Mouse (Mus musculus) kidney, embryonic 14.5 days (tissue): ENCODE results near the gene Shd. TPM values are rescaled to one million over a fixed set of nuclear protein-coding genes. Genes with fewer than 3 reads are reported as not detected.

Experiments used
- ATAC-seq: fragments of 200-750 bp; cut with Nextera tagmentation; 2 replicates; pipeline ENCODE4 v1.8.0; 2017; ENCODE audit warnings: moderate number of reproducible peaks, mild to moderate bottlenecking, moderate TSS enrichment, moderate library complexity; ENCODE audit not compliant: low FRiP score, low TSS enrichment
- H3K27ac ChIP-seq: fragments of 300-500 bp; sonication (generic); 2 replicates; pipeline ENCODE4 v1.5.1; 2014; ENCODE audit warnings: low read depth, mild to moderate bottlenecking, low read length, moderate library complexity, mixed read lengths
- H3K27me3 ChIP-seq: fragments of 300-500 bp; sonication (generic); 2 replicates; pipeline ENCODE4 v1.6.1; 2014; ENCODE audit warnings: mild to moderate bottlenecking, low read length; ENCODE audit not compliant: control insufficient read depth, insufficient read depth
- H3K36me3 ChIP-seq: fragments of 300-500 bp; sonication (generic); 2 replicates; pipeline ENCODE4 v1.6.1; 2014; ENCODE audit warnings: low read length, mixed read lengths; ENCODE audit not compliant: control insufficient read depth, insufficient read depth
- H3K4me1 ChIP-seq: fragments of 300-500 bp; sonication (generic); 2 replicates; pipeline ENCODE4 v1.6.1; 2014; ENCODE audit warnings: low read length, mixed read lengths; ENCODE audit not compliant: control insufficient read depth, insufficient read depth
- H3K4me2 ChIP-seq: fragments of 300-500 bp; sonication (generic); replicated peaks from 2 replicates; pipeline ENCODE4 v1.6.1; 2014; ENCODE audit warnings: low read depth, mild to moderate bottlenecking, low read length
- H3K4me3 ChIP-seq: fragments of 300-500 bp; sonication (generic); 2 replicates; pipeline ENCODE4 v1.5.1; 2014; ENCODE audit warnings: mild to moderate bottlenecking, low read length
- H3K9ac ChIP-seq: fragments of 300-500 bp; sonication (generic); 2 replicates; pipeline ENCODE4 v1.6.1; 2014; ENCODE audit warnings: low read depth, mild to moderate bottlenecking, low read length, moderate library complexity
- H3K9me3 ChIP-seq: fragments of 300-500 bp; sonication (generic); 2 replicates; pipeline ENCODE4 v1.6.1; 2016; ENCODE audit warnings: low read length; ENCODE audit not compliant: control insufficient read depth
- whole genome bisulfite sequencing: fragments of 180-500 bp; shearing (Covaris S2); extraction: QIAGEN DNeasy Blood & Tissue Kit; methylation state at CpG from one replicate; pipeline ENCODE4 v1.1.7; 2014; 5-methylcytosine and 5-hydroxymethylcytosine counted together
- polyA plus RNA-seq: library from polyadenylated mRNA; unstranded; fragments of >200 nt; fragmentation: Nextera tagmentation; extraction: Ambion mirVana; gene quantifications from 2 replicates; pipeline ENCODE4 v1.2.1, GENCODE M21; 2014

Shd gene
- polyA plus RNA-seq, 1 experiment from 2014 or later = 27.0 TPM

DNA sequence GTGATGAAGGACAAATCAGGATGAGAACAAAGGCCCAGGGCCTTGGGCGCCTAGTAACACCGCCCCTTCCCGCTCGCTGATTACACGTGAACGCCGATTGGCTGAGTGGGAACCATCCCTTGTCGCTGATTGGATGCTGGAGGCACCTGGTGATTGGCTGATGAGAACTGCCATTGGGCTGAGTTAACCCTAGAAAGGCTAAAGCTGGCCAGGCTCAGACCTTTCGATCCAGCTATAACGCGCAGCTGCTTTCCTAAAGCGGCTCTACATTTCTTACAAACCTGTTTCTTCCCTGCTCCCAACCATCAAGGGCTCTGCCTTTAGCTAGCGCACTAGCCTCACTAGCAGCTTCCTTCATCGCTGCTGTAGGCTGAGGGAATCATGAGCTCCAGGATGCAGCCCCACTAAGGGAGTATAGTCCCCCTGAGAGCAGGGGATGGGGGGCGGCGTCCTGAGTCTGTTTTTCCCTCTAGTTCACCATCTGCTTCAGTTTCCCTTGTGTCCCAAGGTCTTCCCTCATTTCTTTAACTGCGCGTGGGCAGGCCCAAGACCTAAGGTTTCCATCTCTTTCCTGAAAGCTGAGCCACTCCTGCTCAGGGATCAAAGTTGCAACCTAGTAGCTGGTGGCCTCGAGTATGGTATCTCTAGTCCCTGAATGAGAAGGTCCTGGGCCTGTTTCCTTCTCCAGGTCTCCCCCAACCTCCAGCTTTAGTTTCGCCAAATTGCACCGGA lies 38.3 kb downstream of the Shd start:
- WGBS = under 1% methylated on average over 21 of the region's 21 CpGs
- peak overlapping the region; percentile 93 for H3K27ac ChIP-seq
- peaks cover 25% of the 10 kb centered on the region; the same call in 1 of the 2 replicates for H3K36me3 ChIP-seq
- H3K4me3 ChIP-seq = peak overlapping the region; percentile 75
- peak overlapping the region; percentile 97 for H3K4me2 ChIP-seq
- H3K9ac ChIP-seq = peak overlapping the region; percentile 80
- ATAC-seq = peak; percentile 93
- no peaks in the 10 kb centered on the region for H3K27me3 ChIP-seq
- H3K4me1 ChIP-seq = peaks cover 13% of the 10 kb centered on the region
- no peaks in the 10 kb centered on the region for H3K9me3 ChIP-seq

- H3K9ac ChIP-seq = peak overlapping the region; percentile 80
- peaks cover 30% of the 10 kb centered on the region; the same call in 1 of the 2 replicates for H3K36me3 ChIP-seq
- 1% methylated on average over 60 of the region's 62 CpGs for WGBS
- H3K27ac ChIP-seq = peak overlapping the region; percentile 93
- H3K4me3 ChIP-seq = peak overlapping the region; percentile 75
- peak overlapping the region; percentile 97 for H3K4me2 ChIP-seq
- peaks cover 13% of the 10 kb centered on the region for H3K4me1 ChIP-seq
- ATAC-seq = peak; percentile 90
- H3K9me3 ChIP-seq = no peaks in the 10 kb centered on the region
- no peaks in the 10 kb centered on the region for H3K27me3 ChIP-seq
Measured at GRCm38 (mm10) chr17:56009088-56009961, 39.1 kb downstream of the Shd start.

DNA sequence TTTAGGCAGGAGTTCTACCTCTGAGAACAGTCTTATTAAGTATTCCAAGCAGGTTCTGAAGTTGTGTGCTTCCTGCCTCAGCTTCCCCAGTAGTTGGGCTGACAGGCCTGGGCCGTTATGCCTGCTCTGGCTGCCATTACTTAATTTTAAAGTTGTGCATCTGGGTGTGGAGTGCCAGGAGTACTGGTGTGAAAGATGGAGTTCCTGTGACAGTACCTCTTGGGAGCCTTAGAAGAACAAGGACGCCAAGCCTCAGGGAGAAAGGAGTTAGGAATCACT lies 39.6 kb downstream of the Shd start:
- 32% methylated on average over 2 of the region's 2 CpGs for WGBS
- H3K27ac ChIP-seq = no peak overlapping the region

GRCm38 (mm10) chr17:56010255-56010654 lies 40.0 kb downstream of the Shd start:
- Histone ChIP-seq H3K4me3 (peak overlapping the region; percentile 75), H3K27ac (no peak overlapping the region), H3K9me3 (no peaks in the 10 kb centered on the region), H3K9ac (peak overlapping the region; percentile 80; the same call in 1 of the 2 replicates), H3K4me2 (peak overlapping the region; percentile 97), H3K36me3 (peaks cover 38% of the 10 kb centered on the region), H3K27me3 (no peaks in the 10 kb centered on the region), H3K4me1 (peaks cover 13% of the 10 kb centered on the region)
- 69% methylated on average over 14 of the region's 14 CpGs for WGBS
- no peak for ATAC-seq

More for the DNA sequence above, 39.6 kb downstream of the Shd start:
- peak overlapping the region; percentile 75 for H3K4me3 ChIP-seq
- peaks cover 13% of the 10 kb centered on the region for H3K4me1 ChIP-seq
- ATAC-seq = no peak
- no peaks in the 10 kb centered on the region for H3K27me3 ChIP-seq
- H3K9ac ChIP-seq = peak overlapping the region; percentile 80; the same call in 1 of the 2 replicates
- no peaks in the 10 kb centered on the region for H3K9me3 ChIP-seq
- H3K36me3 ChIP-seq = peaks cover 34% of the 10 kb centered on the region
- H3K4me2 ChIP-seq = peak overlapping the region; percentile 97

DNA sequence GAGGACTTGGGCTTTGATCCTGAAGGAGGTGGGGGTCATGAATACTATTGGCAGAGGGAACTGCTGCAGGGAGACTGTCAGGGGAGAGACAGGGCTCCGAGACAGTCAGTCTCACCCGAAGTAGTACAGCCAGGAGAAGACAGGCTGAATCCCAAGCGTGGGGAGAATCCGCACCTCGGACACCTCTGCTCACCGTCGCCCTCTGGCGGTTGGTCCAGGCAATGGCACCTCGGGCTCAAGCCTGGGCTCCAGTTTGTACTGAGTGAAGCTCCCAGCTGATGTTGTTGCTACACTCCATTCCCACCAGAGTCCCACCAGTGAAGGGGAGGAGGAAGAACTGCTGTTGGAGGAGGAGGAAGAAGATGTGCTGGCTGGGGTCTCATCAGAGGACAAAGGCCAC lies 40.4 kb downstream of the Shd start:
- Histone ChIP-seq H3K27ac (no peak overlapping the region), H3K4me2 (peak overlapping the region; percentile 97; the same call in 1 of the 2 replicates), H3K4me3 (no peak overlapping the region), H3K27me3 (no peaks in the 10 kb centered on the region), H3K36me3 (peaks cover 42% of the 10 kb centered on the region), H3K9ac (0 out of 2 replicates have a peak overlapping the region, but pooled peaks have one; percentile 2), H3K9me3 (no peaks in the 10 kb centered on the region), H3K4me1 (peaks cover 13% of the 10 kb centered on the region)
- 9% methylated on average over 9 of the region's 9 CpGs for WGBS
- ATAC-seq = no peak

DNA sequence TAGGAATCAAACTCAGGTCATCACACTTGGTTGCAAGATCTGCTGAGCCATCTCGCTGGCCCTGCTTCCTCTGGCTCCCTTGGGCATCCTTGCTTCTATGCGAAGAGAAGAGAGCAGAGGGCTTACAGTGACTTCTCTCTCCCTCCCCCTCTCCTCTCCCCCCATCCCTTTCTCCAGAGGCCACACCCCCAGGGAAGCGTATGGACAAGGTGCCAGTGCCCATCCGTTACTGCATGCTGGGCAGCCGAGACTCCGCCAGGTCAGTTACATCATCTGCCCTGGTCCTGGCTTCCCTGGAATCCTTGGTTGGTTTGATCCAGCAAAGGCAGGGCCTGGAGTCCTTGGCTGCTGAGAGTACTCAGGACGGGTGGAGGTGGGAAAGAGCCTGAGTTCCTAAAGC lies 41.2 kb downstream of the Shd start:
- WGBS = 87% methylated on average over 7 of the region's 7 CpGs

GRCm38 (mm10) chr17:56015293-56015692 lies 45.0 kb downstream of the Shd start:
- Histone ChIP-seq H3K9ac (no peak overlapping the region), H3K9me3 (no peaks in the 10 kb centered on the region), H3K36me3 (peaks cover 84% of the 10 kb centered on the region), H3K4me3 (no peak overlapping the region), H3K4me1 (peaks cover 2% of the 10 kb centered on the region), H3K27me3 (no peaks in the 10 kb centered on the region), H3K4me2 (no peak overlapping the region), H3K27ac (no peak overlapping the region)
- no peak for ATAC-seq
- WGBS = 92% methylated on average over 9 of the region's 9 CpGs

More for the DNA sequence above, 41.2 kb downstream of the Shd start:
- no peak overlapping the region for H3K9ac ChIP-seq
- H3K4me1 ChIP-seq = peaks cover 13% of the 10 kb centered on the region
- H3K36me3 ChIP-seq = peaks cover 50% of the 10 kb centered on the region
- H3K9me3 ChIP-seq = no peaks in the 10 kb centered on the region
- no peak overlapping the region for H3K4me2 ChIP-seq
- H3K4me3 ChIP-seq = no peak overlapping the region
- no peaks in the 10 kb centered on the region for H3K27me3 ChIP-seq
- H3K27ac ChIP-seq = no peak overlapping the region
- ATAC-seq = no peak

DNA sequence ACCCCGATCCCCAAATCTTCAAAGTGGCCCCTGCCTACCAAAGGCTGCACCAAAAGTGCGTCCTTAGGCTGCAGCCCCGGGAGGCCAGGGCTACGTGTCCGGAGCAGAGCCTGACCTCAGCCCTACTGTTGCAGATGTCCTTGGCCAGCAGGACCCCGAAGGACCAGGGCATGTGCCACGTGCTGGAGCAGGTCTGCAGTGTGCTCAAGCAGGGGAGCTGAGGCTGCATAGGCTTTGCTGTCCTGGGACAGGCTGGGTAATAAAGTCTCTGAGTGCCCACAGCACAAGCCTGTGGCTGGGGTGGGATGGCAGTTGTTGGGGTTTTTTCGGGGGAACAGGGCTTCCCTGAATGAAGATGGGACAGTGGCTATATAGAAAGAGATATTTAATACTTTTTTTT lies 46.1 kb downstream of the Shd start:
- no peaks in the 10 kb centered on the region for H3K9me3 ChIP-seq
- no peak overlapping the region for H3K27ac ChIP-seq
- H3K4me3 ChIP-seq = no peak overlapping the region
- no peak overlapping the region for H3K9ac ChIP-seq
- H3K4me1 ChIP-seq = no peaks in the 10 kb centered on the region
- H3K27me3 ChIP-seq = no peaks in the 10 kb centered on the region
- H3K4me2 ChIP-seq = no peak overlapping the region
- no peak for ATAC-seq
- WGBS = 88% methylated on average over 8 of the region's 8 CpGs
- peaks cover 78% of the 10 kb centered on the region for H3K36me3 ChIP-seq
